8 mouse cellular contexts compared by ENCODE assay signal in the genomic region with DNA sequence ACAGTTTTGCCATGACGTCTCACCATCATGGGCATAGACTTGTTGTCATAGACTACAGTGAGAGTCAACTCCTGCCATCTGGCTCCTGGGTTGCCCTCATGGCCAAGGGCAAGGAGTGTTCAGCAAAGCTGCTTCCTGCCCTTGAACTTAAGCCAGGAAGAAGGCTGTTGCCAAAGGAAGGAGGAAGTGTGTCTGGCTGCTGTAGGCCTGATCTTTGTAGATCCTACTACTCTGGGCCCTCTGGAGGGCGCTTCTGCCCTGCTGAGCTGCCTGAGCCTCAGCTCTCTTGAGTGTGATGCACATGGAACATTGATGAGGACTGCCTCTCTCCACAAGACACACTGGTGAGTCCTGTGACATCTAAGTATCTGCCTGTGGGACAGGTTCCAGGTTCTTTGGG. TPM values are rescaled to one million over a fixed set of nuclear protein-coding genes. Genes with fewer than 3 reads are reported as not detected.
DNase-seq lines count a peak whose midpoint lies in the region; ATAC-seq lines count a peak whose summit lies in the region.
"Had no signal": no experiment of that assay in that cellular context is flagged by ENCODE, and none has a peak within 500 bp of the region (broad histone marks: within the 10 kb centered on the region; RNA-seq: fewer than 3 reads in every experiment).

No protein-coding gene starts in this region.

- ATAC-seq in heart, embryonic 11.5 days (replicated peaks; ENCODE audit: insufficient number of reproducible peaks, low FRiP score, low TSS enrichment) = no peak

- H3K9me3 ChIP-seq in heart, embryonic 11.5 days (replicated peaks; ENCODE audit: control insufficient read depth, low read length) = no peaks in the 10 kb centered on the region
- H3K9me3 ChIP-seq: limb, embryonic 13.5 days had no signal

- H3K27ac ChIP-seq in heart, embryonic 11.5 days (ENCODE audit: low read depth, low read length) = peak overlapping the region; percentile 73
- H3K27ac ChIP-seq: limb, embryonic 13.5 days had no signal

- H3K4me1 ChIP-seq in heart, embryonic 11.5 days (ENCODE audit: control insufficient read depth, insufficient read depth, low read length) = peaks cover 59% of the 10 kb centered on the region

- no peak overlapping the region for H3K9ac ChIP-seq in heart, embryonic 11.5 days (ENCODE audit: low read depth, low read length)
- H3K9ac ChIP-seq: limb, embryonic 13.5 days had no signal

- H3K4me2 ChIP-seq in heart, embryonic 11.5 days = no peak overlapping the region
- H3K4me2 ChIP-seq: limb, embryonic 13.5 days had no signal

- DNase-seq in right cerebral cortex, postnatal 14 days = peak; percentile 39
- DNase-seq in right cerebral cortex, postnatal 4 days = no peak
- DNase-seq in brain, adult 2 months (ENCODE audit: low read depth, low spot score) = peak; percentile 74
- DNase-seq in kidney, postnatal 36 days = peak; percentile 82 to 87
- DNase-seq in naive thymus-derived CD4-positive, alpha-beta T cell, adult 2 months (ENCODE audit: low read depth) = peak; percentile 57
- DNase-seq in urinary bladder, adult 18-20 months (ENCODE audit: low spot score in 2 of 2) = no peak

- no peak overlapping the region for H3K4me3 ChIP-seq in heart, embryonic 11.5 days (ENCODE audit: low read depth, low read length)
- H3K4me3 ChIP-seq: limb, embryonic 13.5 days had no signal

- WGBS in heart, embryonic 11.5 days (ENCODE audit: insufficient replicate concordance) = 69% methylated on average over 2 of the region's 2 CpGs

- no peaks in the 10 kb centered on the region for H3K36me3 ChIP-seq in heart, embryonic 11.5 days (ENCODE audit: control insufficient read depth, insufficient read depth, low read length)

- no peaks in the 10 kb centered on the region for H3K27me3 ChIP-seq in heart, embryonic 11.5 days (ENCODE audit: control insufficient read depth, insufficient read depth, low read length)
- H3K27me3 ChIP-seq: limb, embryonic 13.5 days had no signal

RNA-seq across cellular contexts. Expression of a gene that starts 20.8 kb away (rescaled TPM):
- 14.1 and 14.7 TPM in 2 replicates for polyA plus RNA-seq in heart, embryonic 11.5 days (2014; fragmentation: Nextera tagmentation; extraction: Ambion mirVana)

RNA-seq across cellular contexts. Expression of a gene that starts 32.3 kb away (rescaled TPM):
- 67.3 and 68.1 TPM in 2 replicates for polyA plus RNA-seq in heart, embryonic 11.5 days (2014; fragmentation: Nextera tagmentation; extraction: Ambion mirVana)

RNA-seq across cellular contexts. Expression of a gene that starts 32.6 kb away (rescaled TPM):
- polyA plus RNA-seq in heart, embryonic 11.5 days (2014; fragmentation: Nextera tagmentation; extraction: Ambion mirVana) = 202 and 212 TPM in 2 replicates

RNA-seq across cellular contexts. Expression of a gene that starts 34.1 kb away (rescaled TPM):
- polyA plus RNA-seq in heart, embryonic 11.5 days (2014; fragmentation: Nextera tagmentation; extraction: Ambion mirVana) = 86.0 and 95.3 TPM in 2 replicates

RNA-seq across cellular contexts. Expression of a gene that starts 48.6 kb away (rescaled TPM):
- 72.5 and 78.9 TPM in 2 replicates for polyA plus RNA-seq in heart, embryonic 11.5 days (2014; fragmentation: Nextera tagmentation; extraction: Ambion mirVana)

Comparison
In these comparisons a context has a peak if more than half of its experiments do, and no peak if none do; other contexts are left out.
1. DNase-seq: peak in right cerebral cortex, postnatal 14 days (single experiment), brain, adult 2 months (single experiment), kidney, postnatal 36 days (2 of 2) and naive thymus-derived CD4-positive, alpha-beta T cell, adult 2 months (single experiment); none in right cerebral cortex, postnatal 4 days (single experiment) and urinary bladder, adult 18-20 months (0 of 2).